Mouse (Mus musculus) ovary, postnatal 14 days (tissue): ENCODE data around the gene St5.

Experiments
- DNase-seq: peaks from one replicate; pipeline ENCODE4 v3.0.0; 2022; ENCODE audit warnings: low spot score

The St5 gene

DNA sequence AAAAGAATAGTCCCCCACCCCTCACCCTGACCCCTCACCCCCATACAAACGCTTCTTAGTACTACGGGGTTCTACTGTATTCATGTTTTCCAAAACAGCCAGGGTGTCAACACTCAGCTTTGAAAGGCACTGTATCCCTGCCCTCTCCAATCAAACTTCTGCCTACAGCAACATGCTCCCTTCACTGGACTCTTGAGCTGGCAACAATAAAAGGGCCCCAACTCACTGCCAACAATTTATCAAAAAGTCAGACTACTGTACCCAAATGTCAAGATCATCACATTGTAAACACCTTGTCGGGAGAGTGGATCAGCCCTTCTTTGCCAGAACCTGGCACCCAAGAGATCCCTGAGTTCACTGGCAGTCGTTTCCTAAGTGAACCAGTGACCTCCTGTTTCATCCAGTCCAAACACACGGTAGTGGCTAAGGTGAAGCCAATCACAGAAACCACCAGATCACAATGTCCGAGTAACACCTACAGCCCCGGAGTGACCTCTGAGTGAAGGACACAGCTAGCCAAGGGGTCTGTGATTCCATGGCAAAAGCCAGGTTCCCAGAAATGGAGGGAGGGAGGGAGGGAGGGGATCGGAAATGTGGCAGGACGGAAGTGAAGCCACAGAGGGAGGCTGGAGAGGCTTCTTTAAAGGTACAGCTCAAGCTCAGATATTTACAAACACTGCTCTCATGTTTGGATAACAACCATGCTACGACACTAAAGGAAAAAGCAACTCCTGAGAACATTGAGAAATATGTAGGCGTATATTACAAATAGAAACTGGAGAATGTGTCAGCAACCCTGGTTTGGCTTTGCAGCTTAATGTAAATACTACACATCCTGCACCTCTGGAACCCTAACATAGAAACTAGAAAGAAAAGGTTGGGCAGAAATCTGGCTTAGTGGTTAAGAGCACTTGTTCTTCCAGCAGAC is 136.3 kb downstream of the St5 start:
- no peak for DNase-seq

DNA sequence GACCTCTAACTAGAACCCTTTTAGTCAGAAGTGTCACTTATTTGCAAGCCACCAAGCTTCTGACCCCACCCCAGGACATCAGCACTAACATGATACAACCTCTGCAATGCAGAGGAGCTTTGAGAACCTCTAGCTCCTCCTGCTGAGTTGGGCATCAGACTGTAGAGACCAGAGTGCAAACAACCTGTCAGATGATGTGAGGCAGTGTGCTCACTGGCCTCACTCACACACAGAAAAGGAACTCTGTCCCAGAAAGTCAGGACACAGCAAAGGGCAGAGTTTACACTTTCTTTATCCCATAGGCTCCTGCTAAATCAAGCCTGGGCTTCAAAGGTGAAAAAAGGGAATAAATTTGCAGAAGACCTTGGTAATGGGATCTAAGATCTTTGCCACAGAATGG is 137.1 kb downstream of the St5 start:
- DNase-seq, result no peak

DNA sequence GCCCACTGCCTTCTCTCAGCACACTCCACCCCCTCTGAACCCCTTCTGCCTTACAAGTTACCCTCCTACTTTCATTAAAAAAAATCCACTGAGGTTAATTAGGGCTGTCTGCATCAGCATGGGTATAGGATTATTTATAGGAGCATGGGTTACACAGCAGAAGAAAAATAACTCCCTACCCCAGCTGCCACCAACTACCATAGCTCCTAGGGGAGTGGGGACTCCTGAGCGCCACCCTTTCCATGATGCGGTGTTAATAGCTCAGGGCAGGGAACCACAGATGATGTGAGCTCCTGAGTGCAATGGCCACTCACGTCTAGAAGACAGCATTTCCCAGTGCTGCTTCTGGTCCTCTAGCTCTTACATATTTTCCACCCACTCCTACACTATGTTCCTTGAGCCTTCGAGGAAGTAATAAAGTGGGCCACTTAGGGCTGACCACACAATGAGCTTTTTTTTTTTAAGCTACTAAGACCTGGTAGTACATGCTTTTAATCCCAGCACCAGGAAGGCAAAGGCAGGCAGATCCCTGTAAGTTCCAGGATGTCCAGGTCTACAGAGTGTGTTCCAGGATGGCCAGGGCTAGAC is 139.5 kb downstream of the St5 start:
- no peak for DNase-seq

DNA sequence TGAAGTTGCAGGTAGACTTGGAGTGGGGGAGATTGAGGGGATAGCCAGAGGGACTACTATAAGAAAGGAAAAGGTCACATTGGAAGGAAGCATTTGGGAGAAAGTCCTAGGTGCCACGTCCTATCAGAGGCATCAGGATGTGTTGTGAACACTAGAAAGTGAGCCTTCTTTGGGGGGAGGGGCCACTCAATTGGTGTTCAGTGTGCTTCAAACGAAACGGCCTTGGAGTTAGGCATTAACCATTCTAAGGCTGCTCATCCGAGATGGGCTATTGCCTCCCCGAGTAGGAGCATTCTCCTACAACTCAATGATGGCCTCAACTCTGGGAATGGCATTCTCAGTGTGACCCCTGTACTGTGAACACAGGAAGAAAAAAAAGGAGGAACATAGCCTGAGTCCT is 140.7 kb downstream of the St5 start:
- no peak for DNase-seq

DNA sequence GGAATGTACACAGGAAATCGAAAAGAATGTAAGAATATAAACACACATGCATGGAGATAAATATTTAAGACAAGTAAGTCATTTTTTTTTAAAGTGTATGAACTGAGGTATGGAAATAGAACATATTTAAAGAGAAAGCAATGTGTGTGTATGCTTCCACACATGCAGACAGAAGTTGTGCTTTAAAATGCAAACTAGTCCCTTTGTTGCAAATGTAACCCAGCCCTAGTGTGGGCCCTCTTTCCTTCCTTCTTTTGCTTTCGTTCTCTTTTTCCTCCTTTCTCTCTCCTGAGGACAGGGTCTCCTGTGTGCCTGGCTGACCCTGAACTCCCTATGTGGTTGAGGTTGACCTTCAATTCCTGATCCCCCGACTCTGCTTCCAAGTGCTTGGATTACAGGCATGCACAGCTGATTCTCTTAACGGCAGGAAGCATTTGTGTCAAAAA is 141.2 kb downstream of the St5 start:
- no peak for DNase-seq

DNA sequence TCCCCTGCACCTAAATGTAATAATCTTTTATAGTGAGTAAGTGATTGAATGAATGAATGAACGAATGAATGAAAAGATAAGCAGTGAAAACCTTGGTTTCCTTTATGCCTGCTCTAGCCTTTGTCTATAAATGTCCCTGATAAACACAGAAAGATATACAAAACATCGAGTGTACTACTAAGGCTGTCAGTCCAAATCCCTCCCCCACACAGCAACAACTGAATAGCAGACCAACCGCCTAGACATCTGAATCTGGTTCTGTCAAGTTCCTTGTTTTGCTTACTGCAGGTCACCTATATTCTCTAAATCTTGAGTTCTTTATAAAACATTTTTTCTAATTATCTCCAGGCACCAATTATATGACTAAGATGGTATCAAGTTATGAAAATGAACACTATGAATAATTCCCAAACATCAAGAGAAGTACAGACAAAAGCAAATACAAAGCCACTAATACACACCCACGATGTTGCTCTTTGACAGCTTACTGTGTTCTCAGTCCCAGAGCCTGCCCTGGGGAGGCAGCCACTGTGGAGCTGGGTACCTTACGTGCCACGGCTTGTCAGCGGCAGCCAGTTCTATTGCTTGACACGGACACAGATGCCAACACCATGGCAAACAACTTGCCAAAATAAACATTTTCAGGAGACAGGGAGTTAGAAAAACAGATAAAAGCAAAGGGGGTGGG is 141.8 kb downstream of the St5 start:
- no peak for DNase-seq

DNA sequence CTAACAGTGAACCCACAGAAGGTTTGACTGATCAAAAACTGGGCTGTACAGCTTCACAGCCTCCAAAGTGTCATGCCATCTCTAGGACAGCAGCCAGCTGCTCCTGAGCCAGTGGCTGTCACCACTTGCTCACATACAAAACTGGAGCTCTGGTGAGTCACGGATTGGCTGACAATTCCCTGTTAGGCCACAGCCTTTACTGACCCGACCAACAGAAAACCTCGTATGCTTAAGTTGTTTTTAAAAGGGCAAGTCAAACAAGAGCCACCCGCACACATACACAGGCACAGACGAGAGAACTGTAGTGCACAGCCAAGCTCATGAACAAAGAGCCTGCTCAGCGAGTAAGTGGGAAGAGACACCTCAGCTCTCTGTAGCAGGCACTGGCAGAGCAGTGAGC is 143.9 kb downstream of the St5 start:
- DNase-seq, result no peak

DNA sequence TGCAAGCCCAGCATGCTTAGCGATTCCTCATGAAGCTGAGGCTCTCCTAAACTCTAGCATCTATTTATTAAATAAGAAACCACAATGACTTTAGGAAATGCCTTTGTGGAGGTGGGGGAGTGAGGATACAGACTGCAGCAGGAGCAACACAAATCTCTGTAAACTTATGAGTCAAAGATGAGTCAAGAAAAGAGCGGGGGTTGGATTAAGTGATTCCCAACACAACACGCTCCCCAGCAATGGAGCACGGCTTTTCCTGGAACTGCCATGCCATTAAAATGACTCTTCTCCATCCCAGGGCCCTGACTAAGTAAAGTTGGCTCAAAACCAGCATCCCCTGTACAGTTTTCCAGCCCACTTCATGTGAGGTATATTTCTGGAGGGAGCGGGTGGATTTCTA is 156.7 kb downstream of the St5 start:
- no peak for DNase-seq

DNA sequence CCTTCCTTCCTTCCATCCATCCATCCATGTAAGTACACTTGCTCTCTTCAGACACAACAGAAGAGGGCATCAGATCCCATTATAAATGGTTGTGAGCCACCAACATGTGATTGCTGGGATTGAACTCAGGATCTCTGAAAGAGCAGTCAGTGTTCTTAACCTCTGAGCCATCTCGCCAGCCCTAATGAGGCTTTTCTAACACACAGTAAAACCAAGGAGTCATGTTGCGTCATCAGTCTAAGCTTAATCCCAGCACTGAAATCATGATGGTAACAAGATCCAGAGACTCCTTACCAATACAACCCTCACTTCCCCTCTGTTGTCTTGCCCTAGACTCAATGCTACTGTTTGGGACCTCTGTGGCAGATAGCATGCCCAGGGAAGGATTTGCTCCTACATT is 157.2 kb downstream of the St5 start:
- DNase-seq, result no peak

DNA sequence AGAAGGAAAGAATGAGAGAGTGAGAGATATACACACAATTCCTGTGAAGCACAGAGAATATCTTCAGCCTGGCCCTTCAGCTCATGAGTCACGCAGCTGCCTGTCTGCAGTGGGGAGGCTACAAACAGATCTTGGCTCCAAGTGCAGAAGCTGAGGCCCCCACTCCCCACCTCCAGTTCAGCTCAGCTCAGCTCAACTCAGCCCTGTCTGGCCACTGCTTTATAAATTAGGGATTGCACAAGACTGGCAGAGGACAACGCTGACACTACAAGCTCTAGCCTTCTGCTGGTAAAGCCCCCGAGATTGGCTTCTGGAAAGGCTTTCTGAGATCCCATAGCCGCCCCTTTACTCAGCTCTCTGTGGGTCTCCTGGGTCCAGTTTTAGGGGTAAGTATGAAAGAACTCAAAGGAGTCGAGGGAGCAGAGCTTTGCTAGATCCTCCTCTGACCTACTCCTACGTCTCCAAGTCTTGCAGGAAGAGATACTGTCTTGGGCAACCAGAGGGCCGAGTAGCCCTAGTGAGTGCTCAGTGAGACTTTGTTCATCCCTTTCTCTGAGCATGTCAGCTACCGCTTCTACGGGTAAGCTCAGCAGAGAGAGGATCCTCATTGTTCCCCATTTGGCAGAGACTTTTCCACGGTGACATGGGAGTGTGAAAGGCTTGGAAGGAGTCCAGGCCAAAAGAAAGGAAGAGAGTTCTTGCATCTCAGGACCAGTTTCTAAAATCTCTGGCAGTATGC is 158.0 kb downstream of the St5 start:
- peak; percentile 25 for DNase-seq

DNA sequence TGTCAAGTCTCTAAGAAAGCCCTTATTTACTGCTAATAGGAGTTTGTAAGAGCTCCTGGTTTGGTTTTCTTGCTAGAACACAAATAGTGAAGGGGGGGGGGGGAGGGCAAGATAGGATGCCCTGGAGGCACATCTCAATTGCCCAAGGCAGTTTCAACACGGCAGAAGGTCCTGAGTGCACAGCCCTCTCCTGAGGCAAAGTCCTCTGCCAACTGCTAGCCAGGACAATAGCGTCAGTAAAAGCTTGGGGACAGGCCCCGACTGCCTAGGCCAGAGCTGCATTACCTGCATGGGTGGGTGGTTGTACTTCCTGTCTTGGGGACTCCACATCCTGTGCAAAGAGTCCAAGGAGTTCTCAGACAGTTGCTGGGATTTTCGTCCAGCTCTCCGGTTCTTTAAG is 158.6 kb downstream of the St5 start:
- DNase-seq, result no peak

DNA sequence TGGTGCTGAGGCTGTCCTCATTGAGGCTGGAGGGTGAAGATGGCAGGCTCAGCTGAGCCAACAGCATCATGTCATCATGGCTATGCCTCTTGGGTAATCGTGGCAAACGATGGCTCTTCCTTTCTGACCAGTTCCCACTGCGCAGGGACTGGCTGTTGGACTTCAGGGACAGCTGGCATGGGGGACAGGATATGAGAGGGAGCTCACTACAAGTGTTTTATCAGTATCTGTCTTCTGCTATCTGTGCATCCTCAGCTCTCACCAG is 161.1 kb downstream of the St5 start:
- no peak for DNase-seq

DNA sequence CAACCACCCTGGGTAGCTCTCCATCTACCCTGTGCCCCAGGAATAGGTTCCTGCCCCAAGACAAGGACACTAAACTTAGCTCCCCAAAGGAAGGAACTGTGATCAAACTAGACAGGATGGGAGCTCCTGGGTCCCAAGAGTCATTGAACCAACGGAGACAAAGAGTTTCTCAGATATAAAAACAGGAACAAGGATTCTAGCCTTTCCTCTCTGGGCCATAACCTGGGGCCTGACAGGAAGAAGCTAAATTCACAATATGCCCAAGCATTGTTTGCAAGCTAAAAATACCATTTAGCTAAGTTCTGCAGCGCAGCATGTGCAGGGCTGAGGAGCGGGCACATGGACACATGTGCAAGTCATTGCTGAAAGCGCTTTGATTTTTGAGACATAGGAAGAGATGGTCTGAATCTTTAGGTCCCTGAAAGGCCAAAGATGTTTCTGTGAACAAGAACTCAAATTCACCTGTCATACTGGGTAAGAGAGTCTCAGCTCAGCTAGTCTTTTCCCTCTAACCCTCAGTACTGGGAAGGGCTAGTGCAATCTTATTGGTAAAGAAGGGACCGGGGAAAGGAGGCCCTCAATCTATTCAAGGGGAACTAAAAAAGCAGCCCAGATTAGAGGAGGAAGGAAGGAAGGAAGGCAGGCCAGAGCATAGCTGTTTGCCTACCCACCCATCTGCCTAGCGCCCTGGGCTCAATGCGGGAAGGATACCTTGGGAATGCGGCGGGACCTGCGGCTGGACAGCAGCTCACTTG is 161.6 kb downstream of the St5 start:
- no peak for DNase-seq

DNA sequence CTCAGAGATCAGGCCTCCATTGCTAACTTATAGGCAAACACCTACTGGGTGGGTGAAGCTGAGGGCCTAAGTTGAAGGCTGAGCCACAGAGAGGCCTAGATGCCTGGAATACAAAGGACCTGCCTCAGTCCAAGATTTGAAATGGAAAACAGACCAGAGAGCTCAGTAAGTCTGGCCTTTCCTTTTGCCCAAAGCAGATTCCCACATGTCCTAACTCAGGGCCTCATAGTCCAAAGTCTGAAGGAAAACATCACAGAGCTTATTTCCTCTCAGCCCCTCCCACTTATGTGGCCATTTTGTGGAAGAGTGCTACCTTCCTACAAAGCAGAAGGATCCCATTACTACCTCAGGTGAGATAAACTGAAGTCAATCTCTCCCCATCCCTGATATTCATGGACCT is 162.5 kb downstream of the St5 start:
- DNase-seq, result no peak

DNA sequence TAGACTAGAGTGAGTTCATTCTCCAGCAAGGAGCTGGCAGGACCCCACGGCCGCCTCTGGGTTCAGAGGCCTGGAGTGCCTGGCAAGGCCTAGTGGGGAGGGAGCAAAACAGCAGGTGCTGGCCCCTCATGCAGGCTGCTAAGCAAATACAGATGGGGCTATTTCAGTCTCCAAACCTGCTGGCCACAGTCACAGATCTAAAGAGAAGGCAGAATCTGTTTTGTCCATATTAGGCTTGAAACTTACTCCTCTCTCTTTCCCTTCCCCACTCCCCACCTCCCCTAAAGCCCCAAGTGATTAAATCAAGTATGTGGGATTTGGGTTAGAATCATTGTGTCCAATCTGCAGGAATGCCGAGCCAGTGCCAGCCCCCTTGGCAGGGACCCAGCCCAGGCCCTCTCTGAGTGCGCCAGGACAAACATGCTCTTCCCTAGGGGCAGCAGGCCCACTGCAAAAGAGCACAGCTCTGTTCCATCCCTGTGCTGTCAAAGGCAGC is 166.9 kb downstream of the St5 start:
- DNase-seq, result peak; percentile 63

DNA sequence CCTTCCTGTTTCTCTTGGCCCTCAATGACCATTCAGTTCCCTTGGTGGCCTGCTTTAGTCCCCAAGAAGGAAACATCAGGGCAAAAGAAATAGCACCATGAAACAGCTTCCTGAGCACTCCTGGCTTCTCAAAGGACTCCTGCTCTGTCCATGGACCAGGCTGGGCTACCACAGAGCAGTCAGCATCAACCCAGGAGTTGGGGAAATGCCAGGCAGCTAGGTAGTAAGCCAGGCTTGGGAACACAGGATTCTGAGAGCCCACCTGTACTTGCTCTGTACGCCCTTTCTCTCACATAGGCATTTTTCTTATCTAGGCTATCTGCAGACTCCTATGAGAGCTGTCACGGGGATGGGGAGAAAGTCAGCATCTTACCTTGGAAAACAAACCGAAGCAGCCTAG is 168.5 kb downstream of the St5 start:
- no peak for DNase-seq

DNA sequence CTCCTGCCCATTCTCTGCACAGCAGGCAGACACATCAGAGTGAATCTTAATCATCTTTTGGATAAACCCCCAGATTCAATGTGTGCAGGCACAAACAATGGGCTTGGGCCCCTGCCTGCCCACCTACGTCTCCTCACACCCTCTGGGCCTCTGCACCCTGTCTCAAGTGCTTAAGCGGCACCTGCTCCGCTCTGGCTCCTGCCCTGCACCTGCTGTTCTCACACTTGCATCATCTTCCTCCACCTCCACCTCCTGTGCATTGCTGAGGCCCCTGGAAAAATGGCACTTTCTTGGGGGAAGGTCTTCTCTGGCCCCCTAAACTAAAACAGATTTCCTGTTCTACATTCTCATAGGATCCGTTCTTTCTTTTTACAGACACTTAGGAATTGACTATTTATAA is 169.5 kb downstream of the St5 start:
- DNase-seq, result no peak

DNA sequence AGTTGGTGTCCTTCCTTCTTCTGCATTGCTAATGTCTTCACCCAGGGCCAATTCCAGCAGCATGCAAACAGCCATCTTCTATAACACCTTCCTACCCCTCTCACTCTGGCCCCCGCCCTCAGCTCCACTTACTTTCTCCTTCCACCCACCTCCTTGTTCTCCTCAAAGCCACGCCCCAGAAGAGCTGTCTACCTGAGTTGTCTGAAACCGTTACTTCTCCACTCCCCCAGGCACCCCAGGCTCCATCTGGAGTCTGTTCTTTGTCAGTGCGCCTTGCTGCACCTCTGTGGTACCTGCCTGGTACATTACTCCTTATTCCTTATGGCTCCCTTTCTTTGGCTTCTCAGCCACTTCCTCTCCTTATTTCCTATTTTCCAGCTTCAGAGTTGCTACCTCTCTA is 170.3 kb downstream of the St5 start:
- no peak for DNase-seq

DNA sequence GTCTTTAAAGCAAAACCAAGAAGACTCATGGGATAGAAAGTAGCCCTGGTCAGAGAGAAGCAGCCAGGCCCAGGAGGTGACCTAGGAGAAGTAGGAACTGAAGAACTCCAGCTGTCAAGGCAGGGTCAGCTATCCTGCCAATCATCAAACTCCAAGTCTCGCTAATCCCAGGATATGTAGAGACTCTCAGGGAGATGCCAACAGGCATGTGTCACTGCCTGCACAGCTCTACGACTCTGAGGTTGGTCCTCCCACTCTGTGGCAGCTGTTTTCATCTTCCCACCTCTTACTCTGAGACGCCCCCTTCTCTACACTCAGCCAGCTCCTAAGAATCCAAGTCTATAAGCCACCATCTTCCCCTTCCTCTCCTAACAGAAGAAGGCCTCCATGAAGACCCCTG is 170.7 kb downstream of the St5 start:
- DNase-seq, result no peak

DNA sequence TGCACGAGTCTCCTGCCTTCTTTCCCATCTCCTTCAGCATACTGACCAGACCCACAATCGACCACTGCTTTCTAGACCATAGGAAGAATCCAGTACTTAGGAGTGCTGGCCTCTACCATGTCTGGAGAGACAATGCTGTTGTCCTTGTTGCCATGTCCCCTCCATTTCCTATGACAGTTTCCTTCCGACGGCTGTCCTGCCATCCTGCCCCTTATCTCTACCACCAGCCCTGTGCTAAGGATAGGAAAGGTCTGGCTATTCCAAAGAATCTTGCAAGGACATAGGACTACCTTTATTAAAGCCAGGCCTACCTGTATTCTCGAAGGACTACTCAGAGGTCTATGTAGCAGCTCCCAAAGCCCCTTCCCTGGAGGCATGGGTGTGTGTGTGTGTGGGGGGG is 171.9 kb downstream of the St5 start:
- no peak for DNase-seq

DNA sequence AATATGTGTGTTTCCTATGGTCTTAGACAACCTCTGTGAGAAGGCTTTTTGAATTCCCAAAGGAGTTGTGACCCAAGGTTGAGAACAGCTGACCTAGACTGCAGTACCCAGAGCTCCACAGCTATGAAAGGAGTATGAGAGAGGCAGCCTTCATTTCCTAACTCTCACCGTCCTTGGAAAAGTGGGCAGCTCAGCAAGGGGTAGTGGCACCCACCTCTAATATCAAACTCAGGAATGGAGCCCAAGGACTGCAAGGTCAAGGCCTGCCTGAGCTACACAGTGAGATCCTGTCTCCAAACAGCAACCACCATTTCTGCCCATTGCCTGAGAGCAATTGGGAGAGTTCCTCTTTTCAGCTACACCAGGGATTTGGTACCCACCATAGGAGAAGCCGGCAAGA is 173.7 kb downstream of the St5 start:
- DNase-seq, result no peak

DNA sequence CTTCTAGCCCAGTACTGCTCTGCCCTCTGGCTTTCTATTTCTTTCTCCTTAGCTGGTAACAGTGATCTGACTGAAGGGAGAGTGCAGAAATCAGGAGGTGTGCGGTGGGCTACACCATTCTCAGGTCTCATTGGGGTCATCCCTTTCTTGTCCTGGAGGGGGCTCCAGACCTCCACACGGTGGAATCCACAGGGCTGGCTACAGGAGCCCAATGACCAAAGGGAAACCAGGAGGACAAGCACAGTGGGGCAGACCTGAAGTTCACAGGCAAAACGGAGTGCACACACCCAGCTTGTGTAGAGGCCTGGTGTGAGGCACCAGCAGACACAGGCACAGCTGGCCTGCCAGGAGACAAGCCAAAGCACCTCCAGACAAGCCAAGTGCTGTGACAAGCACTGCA is 175.0 kb downstream of the St5 start:
- peak; percentile 44 for DNase-seq
